Mouse (Mus musculus) adrenal gland, postnatal 10 days (tissue): ENCODE measurements at regions not wholly inside any gene's neighbourhood (a gene's known extent, or its start where the extent isn't known, plus 50 kb on each side); places are given as distances from the start of the nearest gene placed in this dataset.

Experiments used
- DNase-seq: peaks from one replicate; pipeline ENCODE4 v3.0.0; 2021; ENCODE audit warnings: mixed read lengths

DNA sequence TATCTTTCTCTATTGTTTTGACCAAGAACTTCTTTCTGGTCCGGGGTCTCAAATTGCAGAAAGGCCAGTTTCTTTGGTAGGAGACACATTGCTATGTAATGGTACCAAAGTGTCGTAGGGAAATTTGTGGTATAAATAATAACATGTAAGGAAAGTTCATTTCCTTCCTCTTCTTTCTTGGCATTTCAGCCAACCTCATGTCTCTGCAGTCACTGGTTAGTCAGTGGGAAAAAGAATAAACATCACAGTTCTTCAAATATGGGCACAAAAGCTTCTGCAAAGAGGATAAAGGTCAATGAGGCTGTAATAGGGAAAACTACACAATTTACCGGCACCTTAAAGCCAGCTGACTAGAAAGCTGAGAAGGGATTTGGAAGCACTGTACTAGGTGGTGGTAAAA lies 68.5 kb upstream of the Rgs1 start:
- DNase-seq = no peak

- DNase-seq = no peak
These were observed 67.2 kb upstream of the Rgs1 start for GRCm38 (mm10) chr1:144316251-144316650.

- DNase-seq = no peak
These were observed 65.3 kb upstream of the Rgs1 start for GRCm38 (mm10) chr1:144314382-144314781.

- DNase-seq = no peak
These were observed 64.3 kb upstream of the Rgs1 start for GRCm38 (mm10) chr1:144313318-144313717.

DNA sequence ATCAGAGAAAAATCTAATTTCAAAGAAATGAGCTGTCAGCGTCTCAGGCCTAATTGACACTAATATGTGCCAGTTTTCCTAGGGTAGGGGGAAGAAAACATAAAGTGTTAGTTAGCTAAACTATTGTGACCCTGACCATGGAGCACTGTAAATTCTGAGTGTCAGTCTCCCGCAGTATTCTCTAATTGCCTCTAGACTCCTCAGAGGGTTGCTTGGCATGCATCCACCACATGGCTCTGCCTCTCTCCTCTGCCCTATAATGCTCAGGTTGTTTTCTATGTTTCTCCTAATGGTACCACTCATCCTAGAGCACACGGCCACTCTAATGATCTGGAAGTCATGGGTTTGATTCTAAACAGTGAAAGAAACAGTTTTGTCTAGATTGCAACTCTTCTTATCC lies 60.9 kb upstream of the Rgs1 start:
- peak; percentile 6 for DNase-seq

GRCm38 (mm10) chr1:144308313-144308712 lies 59.3 kb upstream of the Rgs1 start:
- DNase-seq = no peak

GRCm38 (mm10) chr1:144307854-144308285 lies 58.8 kb upstream of the Rgs1 start:
- DNase-seq = no peak

DNA sequence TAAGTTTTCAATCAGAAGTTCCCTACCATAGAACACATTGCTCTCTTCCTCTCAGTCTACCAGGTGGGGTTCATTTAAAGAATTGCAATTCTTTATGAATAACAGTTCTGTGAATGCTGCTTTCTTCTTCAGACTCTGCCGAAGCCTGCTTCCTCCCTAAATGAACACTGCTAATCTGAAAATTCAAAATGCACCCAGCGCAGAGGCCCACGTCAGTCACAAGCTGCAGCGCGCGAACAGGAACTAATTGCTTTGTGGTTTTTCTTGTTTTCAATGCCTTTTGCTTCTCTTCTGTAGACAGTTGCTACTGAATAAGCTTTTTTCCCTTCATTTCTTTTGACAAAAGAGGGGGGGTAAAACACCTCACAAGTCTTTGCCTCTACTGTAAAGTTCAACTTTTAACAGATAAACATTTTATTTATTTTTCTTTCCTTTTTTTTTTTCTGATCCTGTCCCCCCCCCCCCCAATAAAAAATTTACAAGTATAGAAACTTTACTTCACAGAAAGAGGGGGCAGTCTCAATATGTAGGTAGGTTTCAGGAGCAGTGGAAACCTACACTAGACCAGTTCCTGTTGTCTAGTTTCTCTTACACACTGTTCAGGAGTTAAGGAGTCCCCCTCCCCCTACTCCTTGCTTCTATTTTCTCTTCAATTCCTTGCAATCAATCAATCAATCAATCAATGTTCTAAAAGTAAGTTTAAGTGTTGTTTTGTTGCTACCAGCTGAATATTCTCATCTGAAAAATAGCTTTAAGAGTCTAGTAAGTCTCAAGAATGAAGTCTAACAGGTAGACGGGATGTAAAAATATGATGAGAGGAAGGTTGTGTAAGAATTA lies 58.2 kb upstream of the Rgs1 start:
- no peak for DNase-seq

DNA sequence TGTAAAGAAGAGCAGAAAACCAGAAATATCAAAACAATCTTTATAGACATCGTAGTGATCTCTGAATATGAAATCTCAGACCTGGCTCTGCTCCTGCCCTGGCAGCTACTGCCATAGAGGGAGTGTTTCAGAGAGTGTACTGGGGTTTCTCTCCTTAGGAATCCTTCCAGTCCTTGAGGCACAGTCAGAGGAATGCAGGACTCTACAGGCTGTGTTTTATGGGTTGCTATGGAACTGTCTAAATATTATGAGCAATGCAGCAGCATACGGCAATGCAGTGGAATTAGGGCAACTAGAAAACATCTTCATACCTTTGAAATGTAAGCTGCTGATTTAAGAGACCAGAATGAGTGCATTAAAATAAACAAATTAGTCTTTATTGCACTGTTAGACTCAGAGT lies 57.2 kb upstream of the Rgs1 start:
- DNase-seq = peak; percentile 19

GRCm38 (mm10) chr1:144300670-144301069 lies 51.6 kb upstream of the Rgs1 start:
- DNase-seq = no peak
